Mouse (Mus musculus): ENCODE results near the gene Traip.

The Traip gene

DNA sequence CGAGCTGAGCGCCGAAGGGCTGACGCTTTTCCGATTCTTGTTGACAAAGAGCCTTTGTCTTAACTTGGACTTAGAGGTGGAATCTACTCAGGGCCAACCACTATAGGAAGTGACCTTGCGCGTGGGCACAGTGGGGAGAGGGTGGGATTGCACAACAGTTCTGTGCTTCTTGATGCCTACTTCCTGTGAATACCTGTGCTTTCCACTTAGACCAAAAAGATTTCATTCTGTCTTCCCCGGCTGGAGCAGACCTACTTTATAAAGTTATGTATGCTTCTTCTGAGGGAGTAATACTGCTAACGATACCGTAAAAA lies at the start of gene Traip:
Traip (plus strand) TSS at position 215 of the 314 bp plus-strand sequence.
- in situ Hi-C loops (cut with MboI; ENCODE audit: low pct_unique_long_range_greater_than_20kb in 1 of 2, low sequenced_read_pairs in 2 of 2, unreplicated experiment in 1 of 2) = no loop called here

DNA sequence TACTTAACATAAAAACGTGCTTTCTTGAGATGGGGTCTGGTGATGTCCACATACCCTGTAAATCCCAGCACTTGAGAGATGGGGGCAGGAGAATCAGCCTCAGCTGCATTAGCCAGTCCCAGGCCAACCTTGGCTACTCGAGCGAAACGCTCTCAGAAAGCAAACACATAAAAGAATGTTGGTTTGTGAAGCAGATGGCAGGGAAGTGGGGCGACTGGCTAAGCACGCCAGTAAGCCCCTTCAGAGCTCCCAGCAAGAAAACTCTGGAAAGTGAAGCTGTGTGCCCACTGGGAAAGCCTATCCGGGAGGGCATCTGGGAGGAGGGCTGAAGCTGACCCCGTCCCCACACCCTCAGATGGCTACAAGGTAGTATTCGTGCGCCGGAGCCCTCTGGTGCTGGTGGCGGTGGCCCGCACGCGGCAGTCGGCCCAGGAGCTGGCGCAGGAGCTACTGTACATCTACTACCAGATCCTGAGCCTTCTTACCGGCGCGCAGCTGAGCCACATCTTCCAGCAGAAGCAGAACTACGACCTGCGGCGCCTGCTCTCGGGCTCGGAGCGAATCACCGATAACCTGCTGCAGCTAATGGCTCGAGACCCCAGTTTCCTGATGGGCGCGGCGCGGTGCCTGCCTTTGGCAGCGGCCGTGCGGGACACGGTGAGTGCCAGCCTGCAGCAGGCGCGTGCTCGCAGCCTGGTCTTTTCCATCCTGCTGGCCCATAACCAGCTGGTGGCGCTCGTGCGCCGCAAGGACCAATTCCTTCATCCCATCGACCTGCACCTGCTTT lies 48.9 kb upstream of the Traip start:
- in situ Hi-C loops (cut with MboI; ENCODE audit: low pct_unique_long_range_greater_than_20kb in 1 of 2, low sequenced_read_pairs in 2 of 2, unreplicated experiment in 1 of 2) = loop anchor here (5.0 kb wide), 1 partner anchor 166 kb away; no protein-coding TSS in a partner anchor

DNA sequence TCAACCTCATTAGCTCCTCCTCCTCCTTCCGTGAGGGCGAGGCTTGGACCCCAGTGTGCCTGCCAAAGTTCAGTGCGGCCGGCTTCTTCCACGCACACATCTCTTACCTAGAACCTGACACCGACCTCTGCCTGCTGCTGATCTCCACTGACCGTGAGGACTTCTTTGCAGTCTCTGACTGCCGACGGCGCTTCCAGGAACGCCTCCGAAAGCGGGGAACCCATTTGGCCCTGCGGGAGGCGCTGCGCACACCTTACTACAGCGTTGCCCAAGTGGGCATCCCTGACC lies 48.4 kb upstream of the Traip start:
- in situ Hi-C loops (cut with MboI; ENCODE audit: low pct_unique_long_range_greater_than_20kb in 1 of 2, low sequenced_read_pairs in 2 of 2, unreplicated experiment in 1 of 2) = loop anchor here (5.0 kb wide), 1 partner anchor 166 kb away; no protein-coding TSS in a partner anchor

DNA sequence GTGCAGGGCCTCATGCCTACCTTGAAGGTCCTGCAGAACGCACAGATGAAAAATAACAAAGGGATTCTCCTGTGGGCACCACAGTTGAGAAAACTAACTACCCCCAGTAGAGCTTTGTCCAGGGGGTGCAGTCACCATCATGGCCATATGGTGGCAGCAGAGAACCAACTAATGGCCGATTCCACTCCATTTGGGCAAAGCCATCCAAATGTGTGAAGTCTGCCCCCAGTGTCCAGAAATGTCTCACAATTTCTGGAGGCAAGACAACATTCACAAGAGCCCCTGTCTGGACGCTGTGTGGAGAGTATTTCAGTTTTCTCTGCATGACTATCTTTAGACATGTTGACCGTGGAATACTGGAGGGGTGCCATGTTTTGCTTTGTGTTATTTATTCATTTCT lies 45.2 kb upstream of the Traip start:
- in situ Hi-C loops (cut with MboI; ENCODE audit: low pct_unique_long_range_greater_than_20kb in 1 of 2, low sequenced_read_pairs in 2 of 2, unreplicated experiment in 1 of 2) = loop anchor here (5.0 kb wide), 1 partner anchor 163 kb away; no protein-coding TSS in a partner anchor

DNA sequence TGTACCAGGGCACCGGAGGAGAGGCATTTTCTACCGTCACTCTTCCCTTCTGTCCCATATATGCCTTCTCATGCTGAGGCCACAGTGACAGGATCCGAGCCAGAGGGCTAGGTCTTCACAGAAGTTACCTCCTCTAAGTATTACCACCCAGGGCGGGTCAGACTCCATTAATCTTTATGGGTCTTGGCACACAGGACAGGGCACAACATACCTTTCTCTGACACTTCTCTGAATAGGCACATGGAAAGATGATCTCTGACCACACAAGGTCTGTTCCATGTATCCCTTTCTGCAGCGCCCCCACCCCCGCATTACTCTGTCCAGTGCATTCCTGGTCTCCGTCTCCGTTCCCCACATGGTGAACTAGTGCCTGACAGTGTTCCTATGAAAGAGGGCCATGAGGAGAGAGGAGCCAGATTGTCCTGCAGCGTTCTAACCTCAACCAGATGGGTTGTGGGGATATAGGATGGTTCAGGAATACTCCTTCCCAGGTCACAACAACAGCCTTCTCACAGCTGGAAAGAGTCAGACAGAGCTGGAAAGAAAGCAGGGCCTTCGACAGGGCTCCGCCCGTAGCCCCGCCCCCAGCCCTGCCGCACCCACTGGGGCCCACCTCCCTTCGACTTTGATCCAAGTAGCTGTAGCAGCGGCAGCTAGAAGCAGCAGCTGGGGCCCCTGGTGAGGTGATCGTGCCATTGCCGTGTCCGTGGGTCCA lies 43.5 kb upstream of the Traip start, which contains the start of gene Mst1r:
Mst1r (plus strand) TSS at position 622 of the 715 bp plus-strand sequence.
- in situ Hi-C loops (cut with MboI; ENCODE audit: low pct_unique_long_range_greater_than_20kb in 1 of 2, low sequenced_read_pairs in 2 of 2, unreplicated experiment in 1 of 2) = no loop called here

DNA sequence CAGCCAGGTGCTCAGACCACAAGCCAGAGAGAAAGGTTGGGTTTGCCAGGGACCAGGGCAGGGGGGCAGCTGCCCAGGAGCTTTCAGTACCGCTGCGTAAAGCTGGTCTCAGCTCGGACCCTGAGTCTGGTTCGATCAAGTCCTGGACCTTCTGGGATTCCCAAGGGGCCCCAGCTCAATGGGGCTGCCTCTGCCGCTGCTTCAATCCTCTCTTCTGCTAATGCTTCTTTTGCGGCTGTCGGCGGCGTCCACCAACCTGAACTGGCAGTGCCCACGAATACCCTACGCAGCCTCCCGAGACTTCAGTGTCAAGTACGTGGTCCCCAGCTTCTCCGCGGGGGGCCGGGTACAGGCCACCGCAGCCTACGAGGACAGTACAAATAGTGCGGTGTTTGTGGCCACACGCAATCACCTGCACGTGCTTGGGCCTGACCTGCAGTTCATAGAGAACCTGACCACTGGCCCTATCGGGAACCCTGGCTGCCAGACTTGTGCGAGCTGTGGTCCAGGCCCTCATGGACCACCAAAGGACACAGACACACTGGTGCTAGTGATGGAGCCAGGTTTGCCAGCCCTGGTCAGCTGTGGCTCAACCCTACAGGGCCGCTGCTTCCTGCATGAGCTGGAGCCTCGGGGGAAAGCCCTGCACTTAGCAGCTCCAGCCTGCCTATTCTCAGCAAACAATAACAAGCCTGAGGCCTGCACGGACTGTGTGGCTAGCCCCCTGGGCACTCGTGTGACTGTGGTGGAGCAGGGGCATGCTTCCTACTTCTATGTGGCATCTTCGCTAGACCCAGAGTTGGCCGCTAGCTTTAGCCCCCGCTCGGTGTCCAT lies 42.8 kb upstream of the Traip start:
- in situ Hi-C loops (cut with MboI; ENCODE audit: low pct_unique_long_range_greater_than_20kb in 1 of 2, low sequenced_read_pairs in 2 of 2, unreplicated experiment in 1 of 2) = no loop called here

DNA sequence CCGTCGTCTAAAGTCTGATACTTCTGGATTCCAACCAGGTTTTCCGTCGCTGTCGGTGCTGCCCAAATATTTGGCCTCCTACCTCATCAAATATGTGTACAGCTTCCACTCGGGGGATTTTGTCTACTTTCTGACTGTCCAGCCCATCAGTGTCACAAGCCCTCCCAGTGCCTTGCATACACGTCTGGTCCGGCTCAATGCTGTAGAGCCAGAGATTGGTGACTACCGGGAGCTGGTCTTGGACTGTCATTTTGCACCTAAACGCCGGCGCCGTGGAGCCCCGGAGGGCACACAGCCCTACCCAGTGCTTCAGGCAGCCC lies 42.2 kb upstream of the Traip start:
- in situ Hi-C loops (cut with MboI; ENCODE audit: low pct_unique_long_range_greater_than_20kb in 1 of 2, low sequenced_read_pairs in 2 of 2, unreplicated experiment in 1 of 2) = no loop called here

DNA sequence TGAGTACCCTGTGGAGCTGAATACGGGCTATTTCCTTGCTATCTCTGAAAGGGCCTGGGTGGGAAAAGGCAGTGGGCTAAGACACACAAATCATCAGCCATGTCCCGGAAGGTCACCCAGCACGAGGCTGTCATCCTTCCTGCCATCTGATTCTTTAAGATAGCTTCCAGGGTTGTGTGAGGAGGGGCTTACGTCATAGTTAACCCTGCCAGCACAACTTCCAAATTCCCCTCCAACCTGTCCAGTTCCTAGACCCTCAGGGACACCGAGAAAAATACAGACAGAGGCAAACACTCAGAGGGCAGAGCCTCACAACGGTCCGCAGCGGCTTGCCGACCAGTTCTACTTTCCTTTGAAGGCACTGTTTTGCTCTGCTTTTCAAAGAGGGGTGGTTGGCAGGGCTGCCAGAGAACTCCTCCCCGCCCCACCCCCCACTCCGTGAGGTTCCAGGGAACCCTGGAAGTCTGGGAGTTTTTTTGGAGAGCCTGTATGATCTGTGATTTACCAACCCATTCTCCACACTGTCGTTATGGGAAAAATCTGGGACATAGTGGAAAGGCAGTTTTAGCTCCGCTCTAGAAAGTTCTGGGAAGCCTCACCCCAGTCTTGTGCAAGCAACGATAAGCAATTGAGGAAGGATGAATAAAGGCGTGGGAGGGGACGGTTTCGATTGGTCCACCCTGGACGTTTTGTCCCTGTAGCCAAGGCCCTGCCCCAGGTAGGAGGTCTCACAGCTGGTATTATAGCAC lies 41.4 kb upstream of the Traip start:
- in situ Hi-C loops (cut with MboI; ENCODE audit: low pct_unique_long_range_greater_than_20kb in 1 of 2, low sequenced_read_pairs in 2 of 2, unreplicated experiment in 1 of 2) = no loop called here

DNA sequence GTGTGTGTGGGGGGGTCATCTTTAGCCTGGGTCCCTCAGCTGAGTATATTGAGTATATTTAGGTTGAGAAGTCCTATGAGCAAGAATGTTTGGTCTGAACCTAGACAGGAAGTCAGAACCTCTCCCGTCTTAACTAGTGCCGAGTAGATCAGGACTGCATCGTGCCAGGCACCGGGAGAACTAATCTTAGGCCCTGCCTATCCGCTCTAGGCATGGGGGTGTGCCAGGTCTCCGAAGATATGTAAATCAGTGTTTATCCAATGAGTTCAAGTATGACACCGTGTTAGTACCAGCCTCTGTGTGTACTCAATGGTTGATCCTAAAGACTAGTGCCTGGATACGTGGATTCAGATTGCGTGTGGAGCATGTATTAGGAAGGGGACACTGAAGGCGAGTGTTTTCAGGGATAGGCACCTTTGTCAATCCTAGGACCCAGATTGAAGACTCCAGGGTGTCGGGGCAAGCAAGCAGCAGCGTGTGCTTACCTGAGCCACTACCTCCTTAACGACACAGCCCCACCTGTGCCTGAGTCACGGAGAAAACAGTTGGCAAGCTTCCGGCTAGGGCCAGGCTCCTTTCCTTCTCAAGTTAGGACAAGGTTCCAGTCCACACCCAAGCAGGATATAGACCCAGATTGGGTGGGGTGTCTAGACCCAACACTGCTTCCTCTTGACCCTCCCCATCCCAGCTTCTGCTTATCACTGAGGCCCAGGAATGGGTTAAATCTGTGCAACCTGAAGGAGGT lies 39.7 kb upstream of the Traip start:
- in situ Hi-C loops (cut with MboI; ENCODE audit: low pct_unique_long_range_greater_than_20kb in 1 of 2, low sequenced_read_pairs in 2 of 2, unreplicated experiment in 1 of 2) = no loop called here

DNA sequence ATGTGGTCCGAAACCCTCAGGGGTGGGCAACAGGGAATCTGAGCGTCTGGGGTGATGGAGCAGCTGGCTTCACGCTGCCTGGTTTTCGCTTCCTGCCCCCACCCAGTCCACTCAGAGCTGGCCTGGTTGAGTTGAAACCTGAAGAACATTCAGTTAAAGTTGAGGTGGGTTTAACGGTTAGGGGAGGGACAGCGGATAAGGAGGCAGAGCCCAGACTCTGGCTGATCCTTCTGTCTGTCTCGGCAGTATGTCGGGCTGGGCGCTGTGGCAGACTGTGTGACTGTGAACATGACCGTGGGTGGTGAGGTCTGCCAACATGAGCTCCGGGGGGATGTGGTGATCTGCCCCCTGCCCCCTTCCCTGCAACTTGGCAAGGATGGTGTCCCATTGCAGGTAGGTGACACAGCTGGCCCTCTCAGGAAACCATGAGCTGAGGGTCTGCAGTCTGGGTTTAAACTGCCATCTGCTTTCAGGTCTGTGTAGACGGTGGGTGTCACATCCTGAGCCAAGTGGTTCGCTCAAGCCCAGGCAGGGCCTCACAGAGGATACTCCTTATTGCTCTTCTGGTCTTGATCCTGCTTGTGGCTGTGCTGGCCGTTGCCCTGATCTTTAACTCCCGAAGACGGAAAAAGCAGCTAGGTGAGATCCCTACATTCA lies 35.0 kb upstream of the Traip start:
- in situ Hi-C loops (cut with MboI; ENCODE audit: low pct_unique_long_range_greater_than_20kb in 1 of 2, low sequenced_read_pairs in 2 of 2, unreplicated experiment in 1 of 2) = no loop called here

DNA sequence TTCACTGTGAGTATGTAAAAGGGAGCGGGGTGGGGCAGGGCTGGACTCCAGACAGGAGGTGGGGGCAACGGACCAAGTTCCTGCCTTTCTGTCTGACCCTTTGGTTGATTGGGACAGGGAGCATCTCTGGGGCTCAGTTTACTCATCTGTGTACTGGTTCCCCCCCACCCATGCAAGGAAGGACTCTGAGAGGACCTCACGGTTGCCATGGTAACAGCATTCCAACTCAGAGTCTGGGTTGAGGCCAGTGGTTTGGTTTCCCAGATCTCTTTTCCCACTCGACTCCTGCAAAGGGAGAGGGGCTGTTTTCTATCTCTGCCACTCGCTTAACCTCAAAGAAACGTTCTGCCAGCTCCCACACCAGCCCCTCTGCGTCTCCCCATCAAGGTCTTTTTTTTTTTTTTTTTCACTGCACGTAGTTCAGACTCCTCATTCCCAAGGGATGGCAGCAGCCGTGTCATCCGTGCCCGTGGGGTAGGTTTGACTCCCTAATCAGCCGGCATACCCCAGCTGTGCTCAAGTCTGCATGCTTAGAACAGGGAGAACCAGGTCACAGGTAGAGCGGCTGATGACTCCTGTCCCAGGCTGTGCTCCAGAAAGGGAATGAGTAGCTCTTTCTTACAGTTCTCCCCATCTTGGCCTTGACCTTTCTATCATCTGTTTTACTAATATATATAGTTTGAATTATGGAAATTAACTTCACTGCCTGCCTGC lies 31.9 kb upstream of the Traip start:
- in situ Hi-C loops (cut with MboI; ENCODE audit: low pct_unique_long_range_greater_than_20kb in 1 of 2, low sequenced_read_pairs in 2 of 2, unreplicated experiment in 1 of 2) = no loop called here

DNA sequence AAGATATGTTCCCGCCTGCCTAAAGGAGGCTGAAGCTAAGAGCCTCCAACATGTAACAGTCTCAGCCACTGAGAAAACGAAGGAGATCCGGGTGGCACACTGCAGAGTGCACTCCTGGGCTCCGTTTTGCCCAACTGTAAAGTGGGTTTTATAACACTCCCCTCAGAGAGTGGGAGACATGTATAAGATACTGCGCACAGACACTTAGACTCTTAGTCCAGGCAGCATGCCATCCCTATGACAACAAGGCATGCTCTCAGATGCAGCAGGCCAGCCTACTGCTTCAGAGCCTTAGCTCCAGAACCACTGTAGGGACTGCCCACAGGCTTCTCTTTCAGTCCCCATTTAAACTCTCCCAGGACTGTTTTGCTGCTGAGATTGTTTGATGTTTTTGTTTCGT lies 31.1 kb upstream of the Traip start:
- in situ Hi-C loops (cut with MboI; ENCODE audit: low pct_unique_long_range_greater_than_20kb in 1 of 2, low sequenced_read_pairs in 2 of 2, unreplicated experiment in 1 of 2) = no loop called here

DNA sequence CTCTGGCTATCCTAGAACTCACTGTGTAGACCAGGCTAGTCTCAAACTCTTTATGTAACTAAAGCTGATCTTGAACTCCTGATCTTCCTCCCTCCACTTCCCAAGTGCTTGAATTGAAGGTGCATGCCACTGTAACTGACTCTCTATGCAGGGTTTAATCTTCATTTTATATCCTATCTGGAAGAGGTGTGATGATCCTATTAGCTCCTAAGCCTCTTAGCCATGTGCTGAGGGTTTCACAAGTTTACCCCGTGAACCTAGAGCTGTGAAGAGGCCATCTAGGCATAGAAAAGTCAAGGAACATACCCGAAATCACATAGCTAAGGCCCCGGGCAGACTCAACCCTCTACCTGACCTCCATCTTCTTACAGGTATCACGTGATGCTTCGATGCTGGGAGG lies 30.5 kb upstream of the Traip start:
- in situ Hi-C loops (cut with MboI; ENCODE audit: low pct_unique_long_range_greater_than_20kb in 1 of 2, low sequenced_read_pairs in 2 of 2, unreplicated experiment in 1 of 2) = no loop called here

DNA sequence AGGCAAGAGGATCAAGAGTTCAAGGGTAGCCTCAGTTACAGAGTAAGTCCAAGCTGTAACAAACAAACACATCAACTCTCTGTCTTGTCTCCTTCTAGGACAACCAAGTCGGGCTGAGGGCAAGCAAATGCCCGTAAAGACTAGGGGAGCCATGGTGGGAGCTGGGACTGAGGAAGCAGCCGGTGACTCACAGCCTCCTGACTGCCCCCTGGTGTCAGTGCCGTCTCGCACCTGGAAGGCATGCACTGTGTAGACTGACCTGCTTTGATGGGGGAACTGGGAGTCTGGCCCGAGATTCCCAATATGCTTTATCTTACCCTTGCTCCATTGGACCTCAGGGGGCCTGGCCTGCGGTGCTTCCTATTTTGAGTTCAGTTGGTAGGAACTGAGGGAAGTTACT lies 26.9 kb upstream of the Traip start:
- in situ Hi-C loops (cut with MboI; ENCODE audit: low pct_unique_long_range_greater_than_20kb in 1 of 2, low sequenced_read_pairs in 2 of 2, unreplicated experiment in 1 of 2) = no loop called here

DNA sequence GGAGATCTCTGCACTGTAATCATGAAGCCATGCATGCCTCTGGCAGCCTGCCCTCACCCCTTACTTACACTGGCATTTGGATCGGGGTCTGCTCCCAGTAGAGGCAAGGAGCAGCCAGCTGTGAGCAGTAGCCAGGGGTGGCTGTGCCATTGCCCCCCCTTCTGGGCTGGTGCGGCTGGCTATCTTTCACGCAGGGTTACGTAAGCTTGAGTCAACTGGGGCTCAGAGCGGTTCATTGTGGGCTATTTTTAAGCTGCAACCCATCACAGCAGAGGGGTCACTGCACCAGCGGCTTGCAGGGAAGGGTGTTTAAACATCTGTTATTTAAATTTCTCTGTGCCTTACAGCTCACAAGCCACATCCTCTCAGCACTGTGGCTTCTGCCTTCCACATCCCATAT lies 26.0 kb upstream of the Traip start:
- in situ Hi-C loops (cut with MboI; ENCODE audit: low pct_unique_long_range_greater_than_20kb in 1 of 2, low sequenced_read_pairs in 2 of 2, unreplicated experiment in 1 of 2) = no loop called here

DNA sequence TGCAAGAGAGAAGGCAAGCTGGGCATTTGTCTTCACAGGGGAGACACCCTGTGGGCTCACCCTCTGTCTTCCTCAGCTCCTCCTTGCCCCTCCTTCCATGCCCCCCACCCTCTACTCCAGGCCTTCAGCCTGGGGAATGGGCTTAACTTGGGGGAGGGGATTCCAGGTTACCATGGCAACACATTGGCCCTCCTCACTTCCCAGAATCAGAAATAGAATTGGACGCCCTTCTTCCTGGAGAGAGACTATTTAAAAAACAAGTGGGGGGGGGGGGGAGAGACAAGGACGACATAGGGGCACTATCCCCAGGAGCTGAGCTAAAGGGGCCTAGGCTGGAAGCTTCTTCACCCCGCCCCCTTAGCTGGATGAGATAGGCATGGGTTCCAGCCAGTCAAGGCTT lies 24.7 kb upstream of the Traip start:
- in situ Hi-C loops (cut with MboI; ENCODE audit: low pct_unique_long_range_greater_than_20kb in 1 of 2, low sequenced_read_pairs in 2 of 2, unreplicated experiment in 1 of 2) = no loop called here

DNA sequence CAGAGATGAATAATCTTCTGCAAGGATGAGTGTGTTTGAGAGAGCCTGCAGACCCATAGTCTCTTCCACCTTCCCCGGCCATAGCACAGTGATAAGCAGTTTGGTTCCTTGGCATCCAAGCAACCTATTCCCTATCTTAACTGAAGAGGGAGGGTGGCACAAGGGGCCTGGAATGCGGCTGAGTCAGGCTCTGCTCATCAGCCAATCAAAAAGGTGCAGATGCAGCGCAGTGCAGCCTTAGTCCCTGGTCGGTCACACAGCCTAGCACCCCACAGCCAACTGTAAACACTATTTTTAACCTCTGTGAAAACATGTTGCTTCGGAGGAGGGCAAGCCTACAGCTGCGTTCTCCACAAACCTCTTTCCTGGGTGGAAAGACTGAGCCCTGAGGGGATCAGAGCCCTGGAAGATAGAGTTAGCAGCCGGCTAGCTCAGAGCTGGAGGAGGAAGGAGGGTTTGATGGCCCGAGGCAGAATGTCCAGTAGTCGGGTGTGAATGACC lies 23.0 kb upstream of the Traip start:
- in situ Hi-C loops (cut with MboI; ENCODE audit: low pct_unique_long_range_greater_than_20kb in 1 of 2, low sequenced_read_pairs in 2 of 2, unreplicated experiment in 1 of 2) = no loop called here
